Mouse (Mus musculus) MEL (cell line): Measurements from ENCODE around the gene Prim2.

Experiments
- NRF1 ChIP-seq: IDR thresholded peaks from 2 replicates; pipeline ENCODE4 v1.6.1; 2014; ENCODE audit warnings: low read depth, mild to moderate bottlenecking, inconsistent platforms, low read length, improper control_type of control experiment, moderate library complexity; ENCODE audit not compliant: poor library complexity, insufficient read depth, severe bottlenecking
- POLR2A ChIP-seq, 2 experiments: IDR thresholded peaks; 2 replicates each; pipeline ENCODE4 v1.6.1; 2011 to 2012; ENCODE audit warnings: low read length in 2 of 2, mild to moderate bottlenecking in 2 of 2, control low read depth in 1 of 2, improper control_type of control experiment in 1 of 2, low read depth in 1 of 2, moderate library complexity in 1 of 2; ENCODE audit not compliant: control insufficient read depth in 1 of 2, insufficient read depth in 1 of 2, poor library complexity in 1 of 2
- SMC3 ChIP-seq: IDR thresholded peaks from 2 replicates; pipeline ENCODE4 v1.6.1; 2011; ENCODE audit warnings: low read depth, low read length, improper control_type of control experiment

GRCm38 (mm10) chr1:33574459-33574858, 95.1 kb downstream of the Prim2 start:
- TF ChIP-seq POLR2A (IDR thresholded peaks at IDR 0.05; ENCODE audit: control insufficient read depth in 1 of 2, insufficient read depth in 1 of 2, low read depth in 1 of 2, low read length in 2 of 2, poor library complexity in 1 of 2) (no peak), SMC3 (no peak), NRF1 (no peak)
